ENCODE assay signal across 12 mouse cellular contexts in the genomic region with DNA sequence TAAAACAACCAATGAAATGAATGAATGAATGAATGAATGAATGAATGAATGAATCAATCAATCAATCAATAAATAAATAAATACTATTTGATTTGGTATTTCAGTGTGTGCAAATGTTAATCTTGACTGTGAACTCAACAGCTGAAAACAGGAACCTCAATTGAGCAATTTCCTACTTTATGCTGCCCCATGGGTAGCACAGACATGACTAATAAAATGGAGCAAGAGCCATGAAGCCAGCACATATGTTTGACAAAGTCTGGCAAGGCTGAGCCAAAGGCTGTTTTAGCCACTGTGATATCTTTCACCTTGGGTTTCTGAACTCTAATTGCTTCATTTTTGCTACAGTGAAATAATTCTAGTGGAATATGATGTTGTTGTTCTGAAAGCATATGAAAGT. TPM values are rescaled to one million over a fixed set of nuclear protein-coding genes. Genes with fewer than 3 reads are reported as not detected.
"Had no signal": no experiment of that assay in that cellular context is flagged by ENCODE, and none has a peak within 500 bp of the region (broad histone marks: within the 10 kb centered on the region; RNA-seq: fewer than 3 reads in every experiment).

No protein-coding gene starts in this region.

RNA-seq across cellular contexts. Expression of gene Sirpb1b, which starts 1.6 kb away (rescaled TPM):
- total RNA-seq: layer of hippocampus, adult 18-20 months; layer of hippocampus, postnatal 14 days; left cerebral cortex, adult 8-10 months; left cerebral cortex, postnatal 14 days; left cerebral cortex, postnatal 4 days had no signal
- polyA plus RNA-seq: kidney, embryonic 16.5 days; limb, embryonic 12.5 days; liver, embryonic 12.5 days; midbrain, embryonic 12.5 days; midbrain, embryonic 16.5 days; neural tube, embryonic 13.5 days; stomach, embryonic 14.5 days had no signal
